Mouse (Mus musculus) forebrain, postnatal 0 days (tissue): ENCODE measurements around the gene Dync1h1. TPM values are rescaled to one million over a fixed set of nuclear protein-coding genes. Genes with fewer than 3 reads are reported as not detected.
A peak's percentile ranks its signal among the peaks of the same experiment; 100 is the strongest.

Experiments used
- ATAC-seq: fragments of 200-750 bp; cut with Nextera tagmentation; 2 replicates; pipeline ENCODE4 v1.8.0; 2017; ENCODE audit warnings: mild to moderate bottlenecking, moderate library complexity
- DNase-seq: peaks from one replicate; pipeline ENCODE4 v3.0.0-alpha.2; 2015
- H3K27ac ChIP-seq: fragments of 300-500 bp; sonication (generic); 2 replicates; pipeline ENCODE4 v1.5.1; 2014; ENCODE audit warnings: low read depth, mild to moderate bottlenecking, antibody characterized with exemption, low read length, moderate library complexity, mixed read lengths
- H3K27me3 ChIP-seq: fragments of 300-500 bp; sonication (generic); 2 replicates; pipeline ENCODE4 v1.6.1; 2014; ENCODE audit warnings: mild to moderate bottlenecking, low read length, mixed read lengths; ENCODE audit not compliant: insufficient read depth
- H3K36me3 ChIP-seq: fragments of 300-500 bp; sonication (generic); 2 replicates; pipeline ENCODE4 v1.6.1; 2014; ENCODE audit warnings: mild to moderate bottlenecking, moderate library complexity; ENCODE audit not compliant: insufficient read depth
- H3K4me1 ChIP-seq: fragments of 300-500 bp; sonication (generic); 2 replicates; pipeline ENCODE4 v1.6.1; 2014; ENCODE audit warnings: antibody characterized with exemption; ENCODE audit not compliant: insufficient read depth
- H3K4me2 ChIP-seq: fragments of 300-500 bp; sonication (generic); 2 replicates; pipeline ENCODE4 v1.6.1; 2014; ENCODE audit warnings: low read depth, mild to moderate bottlenecking, moderate library complexity
- H3K4me3 ChIP-seq: fragments of 300-500 bp; sonication (generic); 2 replicates; pipeline ENCODE4 v1.5.1; 2014; ENCODE audit warnings: low read depth, low read length, mixed read lengths
- H3K9ac ChIP-seq: fragments of 300-500 bp; sonication (generic); 2 replicates; pipeline ENCODE4 v1.6.1; 2014; ENCODE audit warnings: mild to moderate bottlenecking
- H3K9me3 ChIP-seq: fragments of 300-500 bp; sonication (generic); 2 replicates; pipeline ENCODE4 v1.6.1; 2016; ENCODE audit warnings: low read length
- CTCF ChIP-seq: sonication (generic); IDR thresholded peaks from 2 replicates; pipeline ENCODE4 v1.5.1; 2016; ENCODE audit warnings: antibody characterized with exemption, control low read depth, low read depth
- WGBS: fragments of 180-500 bp; shearing (Covaris S2); extraction: QIAGEN DNeasy Blood & Tissue Kit; methylation state at CpG from one replicate; pipeline ENCODE4 v1.1.7; 2014; 5-methylcytosine and 5-hydroxymethylcytosine counted together
- polyA plus RNA-seq: library from polyadenylated mRNA; unstranded; fragments of >200 nt; fragmentation: Nextera tagmentation; extraction: Ambion mirVana; gene quantifications from 2 replicates; pipeline ENCODE4 v1.2.1, GENCODE M21; 2015
- total RNA-seq: library from RNA; depleted of rRNA; stranded (reverse); fragments of >200 nt; gene quantifications from 2 replicates; pipeline ENCODE4 v1.2.3, GENCODE M21; 2014

The Dync1h1 gene
- total and polyA plus RNA-seq, 2 experiments from 2014 or later, result 54.6 to 253 TPM

GRCm38 (mm10) chr12:110650241-110650641 is 49.0 kb downstream of the Dync1h1 start:
- no peaks in the 10 kb centered on the region for H3K9me3 ChIP-seq
- no peak overlapping the region for H3K4me2 ChIP-seq
- no peak overlapping the region for H3K4me3 ChIP-seq
- TF ChIP-seq CTCF, result no peak
- WGBS, result 87% methylated on average over 8 of the region's 8 CpGs
- no peaks in the 10 kb centered on the region for H3K27me3 ChIP-seq
- H3K36me3 ChIP-seq, result peaks cover 92% of the 10 kb centered on the region
- H3K27ac ChIP-seq, result no peak overlapping the region
- no peak for ATAC-seq
- no peak overlapping the region for H3K9ac ChIP-seq
- no peak for DNase-seq
- no peaks in the 10 kb centered on the region for H3K4me1 ChIP-seq

DNA sequence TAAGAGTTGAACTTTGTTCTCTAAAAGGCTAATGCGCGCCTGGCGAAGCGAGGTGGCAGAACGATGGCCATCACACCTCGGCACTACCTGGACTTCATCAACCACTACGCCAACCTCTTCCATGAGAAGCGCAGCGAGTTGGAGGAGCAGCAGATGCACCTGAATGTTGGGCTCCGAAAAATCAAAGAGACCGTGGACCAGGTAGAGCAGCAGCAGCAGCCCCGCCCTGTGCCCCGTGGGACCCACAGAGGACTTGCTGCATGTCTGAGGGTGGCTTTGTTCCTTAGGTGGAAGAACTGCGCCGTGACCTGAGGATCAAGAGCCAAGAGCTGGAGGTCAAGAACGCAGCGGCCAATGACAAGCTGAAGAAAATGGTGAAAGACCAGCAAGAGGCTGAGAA is 50.2 kb downstream of the Dync1h1 start:
- no peaks in the 10 kb centered on the region for H3K27me3 ChIP-seq
- ATAC-seq (no peak), DNase-seq (no peak)
- no peak for TF ChIP-seq CTCF
- WGBS, result 96% methylated on average over 17 of the region's 17 CpGs
- no peak overlapping the region for H3K4me2 ChIP-seq
- no peak overlapping the region for H3K9ac ChIP-seq
- H3K4me3 ChIP-seq, result no peak overlapping the region
- peaks cover 92% of the 10 kb centered on the region for H3K36me3 ChIP-seq
- no peaks in the 10 kb centered on the region for H3K9me3 ChIP-seq
- no peak overlapping the region for H3K27ac ChIP-seq
- no peaks in the 10 kb centered on the region for H3K4me1 ChIP-seq

- TF ChIP-seq CTCF, result no peak
- 93% methylated on average over 14 of the region's 14 CpGs for WGBS
These were observed 60.5 kb downstream of the Dync1h1 start for GRCm38 (mm10) chr12:110661746-110662145.

DNA sequence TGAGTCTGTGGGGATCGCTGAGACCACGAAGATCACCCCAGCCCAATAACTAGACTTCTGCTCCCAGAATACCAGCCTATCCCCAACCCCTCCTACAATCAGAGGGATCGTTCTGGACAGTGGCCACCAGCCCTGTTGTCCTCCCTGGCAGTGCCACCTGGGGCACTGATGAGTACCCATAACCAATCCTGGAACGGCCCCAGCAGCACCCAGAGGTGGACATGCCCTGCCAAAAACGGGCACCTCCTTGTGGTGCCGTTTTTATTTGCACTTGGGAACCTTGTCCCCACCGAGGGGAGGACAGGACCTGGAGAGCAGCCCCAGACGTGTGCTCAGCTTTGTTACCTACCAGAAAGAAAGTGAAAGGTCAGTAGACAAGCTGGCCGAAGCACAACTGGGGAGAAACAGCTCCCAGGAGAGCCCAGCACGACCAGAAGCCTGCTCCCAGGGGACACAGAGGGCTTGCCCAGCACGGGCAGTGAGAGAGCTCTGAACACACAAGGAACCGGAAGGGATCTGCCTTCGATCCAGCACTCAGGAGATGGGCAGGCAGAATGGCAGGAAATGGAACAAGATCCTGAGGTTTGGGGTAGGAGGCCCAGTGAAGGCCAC is 66.3 kb downstream of the Dync1h1 start:
- 91% methylated on average over 13 of the region's 13 CpGs for WGBS
- no peaks in the 10 kb centered on the region for H3K9me3 ChIP-seq
- H3K9ac ChIP-seq, result no peak overlapping the region
- no peak overlapping the region for H3K4me3 ChIP-seq
- peaks cover 66% of the 10 kb centered on the region for H3K36me3 ChIP-seq
- ATAC-seq (no peak), DNase-seq (no peak)
- no peaks in the 10 kb centered on the region for H3K27me3 ChIP-seq
- no peak overlapping the region for H3K4me2 ChIP-seq
- no peaks in the 10 kb centered on the region for H3K4me1 ChIP-seq
- peak; percentile 24; the same call in 1 of the 2 replicates for TF ChIP-seq CTCF
- no peak overlapping the region for H3K27ac ChIP-seq

More at GRCm38 (mm10) chr12:110661746-110662145, 60.5 kb downstream of the Dync1h1 start:
- H3K4me1 ChIP-seq, result no peaks in the 10 kb centered on the region
- H3K36me3 ChIP-seq, result peaks cover 98% of the 10 kb centered on the region
- no peak for DNase-seq
- no peaks in the 10 kb centered on the region for H3K27me3 ChIP-seq
- no peak overlapping the region for H3K27ac ChIP-seq
- H3K9me3 ChIP-seq, result no peaks in the 10 kb centered on the region
- no peak overlapping the region for H3K4me3 ChIP-seq
- no peak overlapping the region for H3K9ac ChIP-seq
- H3K4me2 ChIP-seq, result no peak overlapping the region
- no peak for ATAC-seq

- H3K4me2 ChIP-seq, result no peak overlapping the region
- no peak for ATAC-seq
- DNase-seq, result no peak
- no peaks in the 10 kb centered on the region for H3K27me3 ChIP-seq
- TF ChIP-seq CTCF, result peak; percentile 66
- 54% methylated on average over 5 of the region's 5 CpGs for whole genome bisulfite sequencing
- H3K4me3 ChIP-seq, result no peak overlapping the region
- H3K9ac ChIP-seq, result no peak overlapping the region
- H3K36me3 ChIP-seq, result peaks cover under 1% of the 10 kb centered on the region; the same call in 1 of the 2 replicates
- no peaks in the 10 kb centered on the region for H3K4me1 ChIP-seq
- H3K27ac ChIP-seq, result no peak overlapping the region
- no peaks in the 10 kb centered on the region for H3K9me3 ChIP-seq
These were observed 73.0 kb downstream of the Dync1h1 start for GRCm38 (mm10) chr12:110674243-110674642.

GRCm38 (mm10) chr12:110681191-110681590 is 79.9 kb downstream of the Dync1h1 start:
- H3K4me1 ChIP-seq, result no peaks in the 10 kb centered on the region
- no peak overlapping the region for H3K4me2 ChIP-seq
- H3K9me3 ChIP-seq, result no peaks in the 10 kb centered on the region
- no peaks in the 10 kb centered on the region for H3K36me3 ChIP-seq
- TF ChIP-seq CTCF, result no peak
- DNase-seq (no peak), ATAC-seq (no peak)
- WGBS, result 37% methylated on average over 7 of the region's 7 CpGs
- H3K4me3 ChIP-seq, result no peak overlapping the region
- H3K27me3 ChIP-seq, result no peaks in the 10 kb centered on the region
- no peak overlapping the region for H3K27ac ChIP-seq
- H3K9ac ChIP-seq, result no peak overlapping the region

DNA sequence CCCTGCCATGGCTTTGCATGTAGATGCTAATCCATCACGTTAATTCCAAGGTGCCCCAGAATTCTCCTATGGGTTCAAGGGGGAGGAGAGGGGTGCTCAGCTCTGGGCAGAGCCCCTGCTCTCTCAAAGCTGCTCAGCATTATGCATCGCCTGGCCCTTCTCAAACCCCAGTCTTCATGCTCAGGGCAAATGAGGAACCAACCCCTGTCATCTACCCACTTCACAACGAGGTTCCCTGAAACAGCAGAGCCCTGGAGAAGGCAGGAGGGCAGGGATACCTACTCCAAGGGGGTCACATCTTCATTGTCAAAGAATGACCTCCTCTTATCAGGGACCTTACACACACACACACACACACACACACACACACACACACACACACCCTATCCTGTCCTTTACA is 80.6 kb downstream of the Dync1h1 start:
- Histone ChIP-seq H3K4me1 (no peaks in the 10 kb centered on the region), H3K27me3 (no peaks in the 10 kb centered on the region), H3K27ac (no peak overlapping the region), H3K9ac (no peak overlapping the region), H3K4me2 (no peak overlapping the region), H3K36me3 (0 out of 2 replicates have a peak, but pooled peaks cover 5% of the 10 kb centered on the region), H3K4me3 (no peak overlapping the region), H3K9me3 (no peaks in the 10 kb centered on the region)
- 61% methylated on average over 3 of the region's 3 CpGs for WGBS
- TF ChIP-seq CTCF, result no peak
- ATAC-seq (no peak), DNase-seq (no peak)
